Mouse (Mus musculus) olfactory bulb, adult 2 months (tissue): Measurements from ENCODE around the gene Slc9a8. TPM values are rescaled to one million over a fixed set of nuclear protein-coding genes. Genes with fewer than 3 reads are reported as not detected.

Source experiments
- H3K27ac ChIP-seq: fragments of 200-500 bp; 2 replicates; pipeline ENCODE4 v1.5.1; 2012; ENCODE audit warnings: low read depth, low read length; ENCODE audit not compliant: insufficient read depth
- H3K4me1 ChIP-seq: fragments of 200-500 bp; 2 replicates; pipeline ENCODE4 v1.6.1; 2012; ENCODE audit warnings: low read length; ENCODE audit not compliant: control insufficient read depth, insufficient read depth
- H3K4me3 ChIP-seq: fragments of 200-500 bp; 2 replicates; pipeline ENCODE4 v1.5.1; 2012; ENCODE audit warnings: mild to moderate bottlenecking, low read depth, low read length, moderate library complexity; ENCODE audit not compliant: insufficient read depth
- CTCF ChIP-seq: fragments of 200-500 bp; IDR thresholded peaks from 2 replicates; pipeline ENCODE4 v1.5.1; 2012; ENCODE audit warnings: low read depth, mild to moderate bottlenecking, low read length, moderate library complexity; ENCODE audit not compliant: insufficient read depth
- POLR2A ChIP-seq: fragments of 200-500 bp; IDR thresholded peaks from 2 replicates; pipeline ENCODE4 v1.6.1; 2012; ENCODE audit warnings: mild to moderate bottlenecking, low read depth, low read length, moderate library complexity; ENCODE audit not compliant: insufficient read depth
- WGBS: fragments of 180-500 bp; shearing (Covaris S2); methylation state at CpG from one replicate; pipeline ENCODE4 v1.1.7; 2018; 5-methylcytosine and 5-hydroxymethylcytosine counted together
- polyA plus RNA-seq: library from polyadenylated mRNA; stranded (reverse); fragments of >200 nt; gene quantifications from 2 replicates; pipeline ENCODE4 v1.2.4, GENCODE M21; 2012; ENCODE audit warnings: low replicate concordance; ENCODE audit not compliant: missing spikeins, insufficient read depth, insufficient read length

Gene Slc9a8
- polyA plus RNA-seq, 1 experiment: not detected

DNA sequence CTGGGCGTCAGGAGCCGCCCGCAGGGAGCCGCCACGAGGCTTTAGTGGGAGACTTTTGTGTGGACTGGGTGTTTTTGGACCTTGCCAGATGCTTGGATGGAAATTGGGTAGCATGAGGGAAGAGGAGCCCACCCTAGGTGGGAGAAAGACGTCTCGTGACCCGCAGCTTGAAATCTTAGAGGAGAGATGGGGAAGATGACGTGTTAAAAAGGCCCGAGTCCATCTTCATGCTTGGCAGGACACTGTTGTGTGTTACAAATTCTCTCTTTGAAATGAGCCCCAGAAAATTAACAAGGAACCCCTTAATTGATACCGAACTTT lies 598 bp downstream of the Slc9a8 start:
- Histone ChIP-seq H3K4me3 (peak overlapping the region; percentile 83), H3K27ac (peak overlapping the region; percentile 88), H3K4me1 (0 out of 2 replicates have a peak, but pooled peaks cover 5% of the 10 kb centered on the region)
- WGBS: 4% methylated on average over 11 of the region's 11 CpGs
- TF ChIP-seq CTCF: no peak
- TF ChIP-seq POLR2A: no peak

DNA sequence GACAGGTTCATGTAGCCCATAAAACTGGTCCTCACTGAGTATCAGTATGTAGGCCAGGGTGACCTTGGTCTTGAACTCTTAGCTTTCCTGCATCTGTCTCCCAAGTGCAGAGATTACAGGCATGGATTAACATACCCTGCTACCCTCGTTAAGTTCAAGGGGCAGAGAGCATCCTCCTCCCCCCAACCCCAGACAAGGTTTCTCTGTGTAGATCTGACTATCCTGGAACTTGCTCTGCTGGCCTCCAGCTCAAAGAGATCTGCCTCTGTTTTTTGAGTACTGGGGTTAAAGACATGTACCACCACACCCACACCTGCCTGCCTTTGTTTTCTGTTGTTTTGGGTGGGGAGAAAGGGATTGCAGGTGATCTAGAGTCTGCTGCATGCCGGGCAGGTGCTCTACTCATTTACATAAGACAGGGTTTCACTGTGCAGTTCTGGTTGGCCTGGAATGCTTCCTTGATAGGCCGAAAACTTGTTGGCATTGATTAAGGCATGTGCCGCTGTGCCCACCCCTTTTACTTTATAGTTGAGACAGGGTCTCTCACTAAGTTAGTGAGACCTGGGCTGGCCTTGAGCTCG lies 1.6 kb downstream of the Slc9a8 start:
- Histone ChIP-seq H3K4me3 (no peak overlapping the region), H3K27ac (no peak overlapping the region), H3K4me1 (0 out of 2 replicates have a peak, but pooled peaks cover 5% of the 10 kb centered on the region)
- 83% methylated on average over 5 of the region's 5 CpGs for WGBS
- no peak for TF ChIP-seq POLR2A
- TF ChIP-seq CTCF: no peak

DNA sequence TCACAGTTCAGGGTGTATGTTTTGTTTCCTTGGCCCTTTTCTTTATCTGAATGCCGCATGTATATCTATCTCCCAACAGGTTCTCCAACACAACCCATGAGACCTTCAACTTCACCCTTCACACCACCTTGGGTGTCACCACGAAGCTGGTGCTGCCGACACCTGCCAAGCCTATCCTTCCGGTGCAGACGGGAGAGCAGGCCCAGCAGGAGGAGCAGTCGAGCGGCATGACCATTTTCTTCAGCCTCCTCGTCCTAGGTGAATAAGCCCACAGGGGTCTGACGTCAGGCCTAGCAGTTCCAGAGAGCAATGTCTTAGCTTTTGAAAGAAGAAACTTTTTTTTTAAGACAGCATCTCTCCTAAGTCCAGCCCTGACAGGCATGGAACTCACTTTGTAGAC lies 2.5 kb downstream of the Slc9a8 start:
- no peak for TF ChIP-seq CTCF
- no peak for TF ChIP-seq POLR2A
- H3K4me1 ChIP-seq: 0 out of 2 replicates have a peak, but pooled peaks cover 5% of the 10 kb centered on the region
- H3K27ac ChIP-seq: no peak overlapping the region
- H3K4me3 ChIP-seq: no peak overlapping the region
- 75% methylated on average over 9 of the region's 9 CpGs for WGBS

DNA sequence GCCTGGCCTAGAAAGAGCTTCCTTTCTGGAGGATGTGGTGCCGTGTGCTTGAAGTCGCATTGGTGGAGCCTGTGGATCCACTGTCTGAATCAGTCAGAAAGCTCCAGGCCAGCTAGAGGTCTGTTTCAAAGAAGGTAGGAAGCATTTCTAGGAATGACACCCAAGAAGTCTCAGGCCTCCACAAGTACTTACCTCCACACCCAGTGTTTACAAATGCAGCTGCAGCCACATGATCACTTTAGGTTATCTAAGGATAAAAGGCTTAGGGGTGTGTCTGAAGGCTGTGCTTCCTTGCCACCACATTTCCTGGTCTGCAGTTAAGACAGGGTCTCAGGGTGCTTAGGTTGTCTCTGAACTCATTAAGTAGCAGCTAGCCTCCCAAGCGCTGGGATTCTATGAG lies 3.0 kb downstream of the Slc9a8 start:
- TF ChIP-seq CTCF (no peak), POLR2A (no peak)
- H3K27ac ChIP-seq: no peak overlapping the region
- H3K4me1 ChIP-seq: 0 out of 2 replicates have a peak, but pooled peaks cover 5% of the 10 kb centered on the region
- 96% methylated on average over 3 of the region's 3 CpGs for WGBS
- no peak overlapping the region for H3K4me3 ChIP-seq

DNA sequence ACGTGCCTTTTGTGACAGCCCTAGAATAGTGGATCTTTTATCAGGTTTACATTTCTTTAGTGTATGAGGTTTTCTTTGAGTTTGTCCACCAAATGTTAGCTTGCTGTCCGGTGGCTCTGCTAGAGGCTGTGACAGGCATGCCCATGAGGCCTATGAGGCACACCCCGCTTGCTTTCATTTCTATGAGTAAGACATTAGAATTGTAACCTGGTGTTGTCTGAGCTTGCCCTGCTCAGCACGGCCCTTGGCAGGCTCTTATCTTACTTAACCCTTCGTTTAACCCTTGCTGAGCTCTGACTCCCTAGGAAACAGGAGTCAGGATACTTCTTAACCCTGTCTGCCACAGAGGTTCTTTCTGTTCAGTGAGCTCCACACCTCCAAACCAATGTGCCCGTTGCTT lies 3.9 kb downstream of the Slc9a8 start:
- 80% methylated on average over 6 of the region's 6 CpGs for WGBS
- 0 out of 2 replicates have a peak, but pooled peaks cover 5% of the 10 kb centered on the region for H3K4me1 ChIP-seq
- H3K4me3 ChIP-seq: no peak overlapping the region
- no peak overlapping the region for H3K27ac ChIP-seq
- no peak for TF ChIP-seq POLR2A
- TF ChIP-seq CTCF: no peak

DNA sequence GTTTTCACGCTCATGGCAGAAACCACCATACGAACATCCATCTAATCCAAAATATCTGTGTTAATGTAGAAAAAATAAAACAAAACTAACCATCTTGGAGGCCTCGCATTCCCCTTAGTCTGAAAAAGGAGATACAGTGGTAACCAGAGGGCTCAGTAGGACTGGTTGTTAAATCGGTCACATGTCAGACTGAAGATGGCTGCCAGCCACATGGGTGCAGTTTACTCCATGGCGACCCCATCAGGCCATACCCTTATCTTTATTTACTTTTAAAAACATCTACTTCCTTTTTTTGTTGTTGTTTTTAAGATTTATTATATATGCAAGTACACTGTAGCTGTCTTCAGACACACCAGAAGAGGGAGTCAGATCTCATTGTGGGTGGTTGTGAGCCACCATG lies 8.1 kb downstream of the Slc9a8 start:
- Histone ChIP-seq H3K4me1 (no peaks in the 10 kb centered on the region), H3K27ac (no peak overlapping the region), H3K4me3 (no peak overlapping the region)
- no peak for TF ChIP-seq CTCF
- TF ChIP-seq POLR2A: no peak
- 93% methylated on average over 5 of the region's 5 CpGs for WGBS

DNA sequence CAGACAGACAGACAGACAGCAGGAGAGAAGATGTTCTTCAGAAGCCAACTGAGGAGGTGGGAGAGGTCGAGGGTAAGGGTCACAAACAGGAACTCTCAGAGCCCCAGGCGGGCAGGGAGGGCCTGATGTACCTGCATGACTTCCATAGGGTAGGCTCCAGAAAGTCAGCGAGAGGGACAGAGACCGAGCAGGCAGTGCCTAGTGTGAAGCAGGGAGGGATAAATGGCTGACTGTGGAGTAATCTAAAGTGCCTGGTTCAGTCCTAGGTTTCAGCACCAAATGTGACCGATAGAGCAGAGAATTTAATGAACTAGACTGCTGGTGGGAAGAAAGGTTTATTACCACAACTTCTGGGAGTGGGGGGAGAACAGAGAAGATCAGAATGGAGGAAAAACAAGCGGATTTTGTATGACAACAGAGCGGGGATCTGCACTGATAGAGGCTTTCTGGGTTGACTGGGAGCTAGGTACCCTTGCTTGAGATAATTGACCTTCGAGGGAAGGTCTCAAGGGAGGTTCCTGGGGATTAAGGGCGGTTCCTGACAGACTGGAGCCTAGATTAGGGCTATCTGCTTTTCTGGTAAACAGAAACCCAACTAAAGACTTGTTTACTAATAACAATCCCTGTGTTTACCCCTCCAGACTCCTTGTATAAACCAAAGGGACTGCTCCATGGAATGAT lies 9.4 kb downstream of the Slc9a8 start:
- Histone ChIP-seq H3K27ac (no peak overlapping the region), H3K4me1 (no peaks in the 10 kb centered on the region), H3K4me3 (no peak overlapping the region)
- 80% methylated on average over 9 of the region's 9 CpGs for WGBS
- TF ChIP-seq CTCF (no peak), POLR2A (no peak)

DNA sequence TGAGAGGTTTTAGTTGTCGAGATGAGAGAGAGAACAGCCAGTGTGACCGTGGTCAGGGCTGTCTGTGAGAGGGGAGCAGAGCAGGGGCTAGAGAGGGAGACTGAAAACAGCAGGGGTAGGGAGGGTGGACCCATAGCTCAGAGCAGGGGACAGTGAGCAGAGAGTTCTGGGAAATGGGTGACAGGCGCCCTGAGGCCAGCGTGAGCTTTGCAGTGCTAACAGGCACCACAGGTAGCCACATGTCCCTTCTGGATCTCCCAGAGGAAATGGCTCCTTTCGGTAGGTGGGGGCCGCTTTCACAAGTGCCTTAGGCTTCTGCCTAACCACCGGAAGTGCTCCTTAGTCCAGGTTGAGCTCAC lies 9.9 kb downstream of the Slc9a8 start:
- 88% methylated on average over 7 of the region's 7 CpGs for WGBS
- Histone ChIP-seq H3K27ac (no peak overlapping the region), H3K4me1 (no peaks in the 10 kb centered on the region), H3K4me3 (no peak overlapping the region)
- no peak for TF ChIP-seq CTCF
- TF ChIP-seq POLR2A: no peak

DNA sequence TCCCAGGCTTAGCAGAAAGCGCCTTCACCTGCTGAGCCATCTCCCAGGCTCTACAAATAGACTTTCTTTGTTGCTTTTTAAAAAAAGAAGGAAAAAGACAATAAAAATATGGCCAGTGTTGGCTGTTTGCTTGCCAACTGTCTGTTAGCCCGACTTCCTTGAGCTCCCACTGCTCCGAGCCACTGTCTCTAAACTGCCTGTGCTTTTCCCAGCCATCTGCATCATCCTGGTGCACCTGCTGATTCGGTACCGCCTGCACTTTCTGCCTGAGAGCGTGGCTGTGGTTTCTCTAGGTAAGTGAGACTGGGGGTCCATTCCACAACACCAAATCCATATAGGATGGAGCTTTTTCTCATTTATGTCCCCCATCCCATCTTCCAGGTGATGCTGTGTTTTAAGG lies 13.1 kb downstream of the Slc9a8 start:
- Histone ChIP-seq H3K4me1 (no peaks in the 10 kb centered on the region), H3K4me3 (no peak overlapping the region), H3K27ac (no peak overlapping the region)
- 85% methylated on average over 6 of the region's 6 CpGs for WGBS
- TF ChIP-seq CTCF (no peak), POLR2A (no peak)
